In the genomic region with DNA sequence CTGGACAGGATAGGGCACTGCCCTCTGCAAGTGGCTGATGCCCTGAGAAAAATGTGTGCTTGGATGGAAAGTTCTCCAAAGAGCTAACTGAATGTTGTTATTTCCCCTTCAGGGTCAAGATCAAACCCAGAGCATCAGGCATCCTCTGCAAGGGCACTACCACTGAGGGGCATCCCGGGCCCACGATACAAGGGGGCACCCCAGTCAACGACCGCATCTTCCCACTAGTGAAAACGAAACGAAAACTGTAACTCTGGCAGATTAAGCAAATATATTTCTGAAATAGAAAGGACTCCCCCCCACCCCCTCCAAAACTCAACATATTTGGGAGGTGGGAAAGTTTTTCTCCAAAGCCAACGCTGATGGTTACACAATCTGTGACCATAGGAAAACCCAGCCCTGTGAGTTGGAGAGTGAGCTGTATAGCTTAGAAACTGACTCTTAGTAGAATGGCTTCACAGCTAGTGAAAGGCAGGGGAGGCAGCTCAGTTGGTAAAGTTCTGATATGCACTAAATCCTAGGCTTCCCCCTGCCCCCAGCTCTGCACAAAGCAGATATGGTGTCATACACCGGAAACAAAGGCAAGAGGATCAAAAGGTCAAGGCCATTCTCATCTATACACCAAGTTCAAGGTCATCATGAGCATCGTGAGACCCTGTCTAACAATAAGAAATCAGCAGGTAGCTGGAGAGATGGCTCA, we compare ENCODE assay signal across 11 mouse cellular contexts. TPM values are rescaled to one million over a fixed set of nuclear protein-coding genes. Genes with fewer than 3 reads are reported as not detected.
DNase-seq lines count a peak whose midpoint lies in the region; ATAC-seq lines count a peak whose summit lies in the region.
"Had no signal": no experiment of that assay in that cellular context is flagged by ENCODE, and none has a peak within 500 bp of the region (broad histone marks: within the 10 kb centered on the region; RNA-seq: fewer than 3 reads in every experiment).

No protein-coding gene starts in this region.

- peak; percentile 50 for DNase-seq in R1 (ENCODE audit: low read depth, low spot score)
- peak; percentile 55 for DNase-seq in thymus, postnatal 14 days
- no peak for DNase-seq in ovary, adult 18-20 months (ENCODE audit: low spot score)
- DNase-seq in lung, postnatal 36 days, result no peak

- H3K9me3 ChIP-seq in megakaryocyte, embryonic 14.5 days, result no peaks in the 10 kb centered on the region
- H3K9me3 ChIP-seq in liver, embryonic 15.5 days (replicated peaks), result no peaks in the 10 kb centered on the region
- H3K9me3 ChIP-seq in kidney, embryonic 15.5 days (replicated peaks), result no peaks in the 10 kb centered on the region
- H3K9me3 ChIP-seq: embryonic facial prominence, embryonic 13.5 days; forebrain, embryonic 15.5 days had no signal

- H3K27me3 ChIP-seq in megakaryocyte, embryonic 14.5 days (replicated peaks), result no peaks in the 10 kb centered on the region
- H3K27me3 ChIP-seq in liver, embryonic 15.5 days, result no peaks in the 10 kb centered on the region
- H3K27me3 ChIP-seq in kidney, embryonic 15.5 days, result no peaks in the 10 kb centered on the region
- H3K27me3 ChIP-seq: forebrain, embryonic 15.5 days had no signal

- no peak overlapping the region for H3K9ac ChIP-seq in liver, embryonic 15.5 days
- no peak overlapping the region for H3K9ac ChIP-seq in kidney, embryonic 15.5 days
- H3K9ac ChIP-seq: embryonic facial prominence, embryonic 13.5 days; forebrain, embryonic 15.5 days had no signal

- H3K4me1 ChIP-seq in megakaryocyte, embryonic 14.5 days, result peaks cover 72% of the 10 kb centered on the region
- H3K4me1 ChIP-seq in liver, embryonic 15.5 days (replicated peaks), result peaks cover 58% of the 10 kb centered on the region
- 0 out of 2 replicates have a peak, but pooled peaks cover 2% of the 10 kb centered on the region for H3K4me1 ChIP-seq in kidney, embryonic 15.5 days
- H3K4me1 ChIP-seq: embryonic facial prominence, embryonic 13.5 days; forebrain, embryonic 15.5 days had no signal

- peaks cover 72% of the 10 kb centered on the region for H3K36me3 ChIP-seq in megakaryocyte, embryonic 14.5 days (replicated peaks; ENCODE audit: low read length)
- no peaks in the 10 kb centered on the region for H3K36me3 ChIP-seq in liver, embryonic 15.5 days (replicated peaks)
- H3K36me3 ChIP-seq in kidney, embryonic 15.5 days, result no peaks in the 10 kb centered on the region
- H3K36me3 ChIP-seq: embryonic facial prominence, embryonic 13.5 days; forebrain, embryonic 15.5 days had no signal

- WGBS in liver, embryonic 15.5 days (ENCODE audit: insufficient replicate concordance), result 60% methylated on average over 9 of the region's 9 CpGs
- WGBS in kidney, embryonic 15.5 days, result 87% methylated on average over 9 of the region's 9 CpGs

- H3K4me2 ChIP-seq in liver, embryonic 15.5 days, result peak overlapping the region; percentile 29
- no peak overlapping the region for H3K4me2 ChIP-seq in kidney, embryonic 15.5 days
- H3K4me2 ChIP-seq: embryonic facial prominence, embryonic 13.5 days; forebrain, embryonic 15.5 days; heart, embryonic 11.5 days had no signal

- no peak for ATAC-seq in megakaryocyte, adult 5-6 weeks (ENCODE audit: poor library complexity, severe bottlenecking)
- no peak for ATAC-seq in liver, embryonic 15.5 days (ENCODE audit: insufficient read depth)
- no peak for ATAC-seq in kidney, embryonic 15.5 days (replicated peaks; ENCODE audit: low FRiP score)

- peak overlapping the region; percentile 35 for H3K27ac ChIP-seq in liver, embryonic 15.5 days (replicated peaks)
- H3K27ac ChIP-seq in kidney, embryonic 15.5 days, result no peak overlapping the region
- H3K27ac ChIP-seq: embryonic facial prominence, embryonic 13.5 days; forebrain, embryonic 15.5 days had no signal

- H3K4me3 ChIP-seq in megakaryocyte, embryonic 14.5 days (replicated peaks), result peak overlapping the region; percentile 86
- no peak overlapping the region for H3K4me3 ChIP-seq in liver, embryonic 15.5 days (replicated peaks)
- H3K4me3 ChIP-seq in kidney, embryonic 15.5 days (replicated peaks), result no peak overlapping the region
- H3K4me3 ChIP-seq: embryonic facial prominence, embryonic 13.5 days; forebrain, embryonic 15.5 days had no signal

RNA-seq across cellular contexts. Expression of gene Vps26a, which starts 14.5 kb away (rescaled TPM):
- polyA plus RNA-seq in megakaryocyte, embryonic 14.5 days (2012; ENCODE audit: insufficient read depth, low replicate concordance), result 1.1 and 8.9 TPM in 2 replicates
- total RNA-seq in megakaryocyte, adult 5-6 weeks (2015), result 101 and 124 TPM in 2 replicates
- 124 and 146 TPM in 2 replicates for total RNA-seq in megakaryocyte, adult 5-6 weeks (2017)
- polyA plus RNA-seq in liver, embryonic 15.5 days (2015; fragmentation: Nextera tagmentation; extraction: Ambion mirVana), result 39.5 and 42.9 TPM in 2 replicates
- 79.3 and 81.7 TPM in 2 replicates for polyA plus RNA-seq in kidney, embryonic 15.5 days (2015; fragmentation: Nextera tagmentation; extraction: Ambion mirVana)

RNA-seq across cellular contexts. Expression of gene Srgn, which starts 26.2 kb away (rescaled TPM):
- 95.0 and 696 TPM in 2 replicates for polyA plus RNA-seq in megakaryocyte, embryonic 14.5 days (2012; ENCODE audit: insufficient read depth, low replicate concordance)
- total RNA-seq in megakaryocyte, adult 5-6 weeks (2015), result 646 and 668 TPM in 2 replicates
- 492 and 500 TPM in 2 replicates for total RNA-seq in megakaryocyte, adult 5-6 weeks (2017)
- polyA plus RNA-seq in liver, embryonic 15.5 days (2015; fragmentation: Nextera tagmentation; extraction: Ambion mirVana), result 57.9 and 79.6 TPM in 2 replicates
- polyA plus RNA-seq in kidney, embryonic 15.5 days (2015; fragmentation: Nextera tagmentation; extraction: Ambion mirVana), result 8.6 and 9.9 TPM in 2 replicates

RNA-seq across cellular contexts. Expression of gene Supv3l1, which starts 51.5 kb away (rescaled TPM):
- 10.9 TPM in 2 replicates for polyA plus RNA-seq in megakaryocyte, embryonic 14.5 days (2012; ENCODE audit: insufficient read depth, low replicate concordance)
- 14.9 and 20.5 TPM in 2 replicates for total RNA-seq in megakaryocyte, adult 5-6 weeks (2015)
- 19.5 and 20.7 TPM in 2 replicates for total RNA-seq in megakaryocyte, adult 5-6 weeks (2017)
- 12.6 and 14.3 TPM in 2 replicates for polyA plus RNA-seq in liver, embryonic 15.5 days (2015; fragmentation: Nextera tagmentation; extraction: Ambion mirVana)
- 28.1 and 29.9 TPM in 2 replicates for polyA plus RNA-seq in kidney, embryonic 15.5 days (2015; fragmentation: Nextera tagmentation; extraction: Ambion mirVana)

RNA-seq across cellular contexts. Expression of gene 4930507D05Rik, which starts 51.8 kb away (rescaled TPM):
- not detected in 2 replicates for polyA plus RNA-seq in megakaryocyte, embryonic 14.5 days (2012; ENCODE audit: insufficient read depth, low replicate concordance)
- total RNA-seq in megakaryocyte, adult 5-6 weeks (2015), result not detected in 2 replicates
- total RNA-seq in megakaryocyte, adult 5-6 weeks (2017), result 0.69 TPM in 1 of 2 replicates, not detected in the other
- polyA plus RNA-seq in liver, embryonic 15.5 days (2015; fragmentation: Nextera tagmentation; extraction: Ambion mirVana), result 0.20 TPM in 1 of 2 replicates, not detected in the other
- polyA plus RNA-seq in kidney, embryonic 15.5 days (2015; fragmentation: Nextera tagmentation; extraction: Ambion mirVana), result 0.71 and 0.72 TPM in 2 replicates

Comparison
In these comparisons a context has a peak if more than half of its experiments do, and no peak if none do; other contexts are left out.
1. DNase-seq: peak in R1 (single experiment) and thymus, postnatal 14 days (single experiment); none in ovary, adult 18-20 months (single experiment) and lung, postnatal 36 days (single experiment).